ENCODE assay signal across 19 mouse cellular contexts in genomic region chr16:31437358-31437757, GRCm38 (mm10).
"Had no signal": no experiment of that assay in that cellular context is flagged by ENCODE, and none has a peak within 500 bp of the region (broad histone marks: within the 10 kb centered on the region; RNA-seq: fewer than 3 reads in every experiment).

No protein-coding gene starts in this region.

- H3K27ac ChIP-seq: midbrain, embryonic 10.5 days; midbrain, embryonic 12.5 days; neural tube, embryonic 13.5 days; neural tube, embryonic 15.5 days had no signal

- H3K4me2 ChIP-seq: lung, embryonic 14.5 days; midbrain, embryonic 12.5 days; neural tube, embryonic 13.5 days; neural tube, embryonic 15.5 days had no signal

- H3K9me3 ChIP-seq: midbrain, embryonic 10.5 days; midbrain, embryonic 12.5 days; neural tube, embryonic 13.5 days; neural tube, embryonic 15.5 days had no signal

- ATAC-seq: midbrain, embryonic 16.5 days had no signal

- H3K27me3 ChIP-seq: midbrain, embryonic 12.5 days; neural tube, embryonic 13.5 days; neural tube, embryonic 15.5 days had no signal

- DNase-seq: lung, adult 18-20 months; lung, embryonic 14.5 days; lung, postnatal 10 days; lung, postnatal 4 days; midbrain, embryonic 14.5 days; retina, postnatal 1 day; right cerebral cortex, adult 18-20 months; right cerebral cortex, postnatal 25 days; right cerebral cortex, postnatal 4 days; spleen, adult 18-20 months; thymus, adult 18-20 months; thymus, postnatal 14 days; thymus, postnatal 36 days had no signal

- H3K9ac ChIP-seq: lung, embryonic 14.5 days; midbrain, embryonic 12.5 days; neural tube, embryonic 13.5 days; neural tube, embryonic 15.5 days had no signal

- H3K4me3 ChIP-seq: midbrain, embryonic 10.5 days; midbrain, embryonic 12.5 days; myocyte; neural tube, embryonic 13.5 days; neural tube, embryonic 15.5 days had no signal
